Mouse (Mus musculus) inflammation-experienced regulatory T-cells, adult 6 months (primary cell): ENCODE data around the gene Flii. TPM values are rescaled to one million over a fixed set of nuclear protein-coding genes. Genes with fewer than 3 reads are reported as not detected.

Experiments used
- ATAC-seq: one replicate; pipeline ENCODE4 v1.8.0; 2017
- polyA plus RNA-seq, 3 experiments: library from polyadenylated mRNA; unstranded; fragments of 100-300 nt; shearing (Covaris generic); gene quantifications; one replicate each; pipeline ENCODE4 v1.2.1; 2017

Flii gene
- polyA plus RNA-seq, 3 experiments from 2014 or later = 77.5 to 90.2 (median 77.9) TPM

DNA sequence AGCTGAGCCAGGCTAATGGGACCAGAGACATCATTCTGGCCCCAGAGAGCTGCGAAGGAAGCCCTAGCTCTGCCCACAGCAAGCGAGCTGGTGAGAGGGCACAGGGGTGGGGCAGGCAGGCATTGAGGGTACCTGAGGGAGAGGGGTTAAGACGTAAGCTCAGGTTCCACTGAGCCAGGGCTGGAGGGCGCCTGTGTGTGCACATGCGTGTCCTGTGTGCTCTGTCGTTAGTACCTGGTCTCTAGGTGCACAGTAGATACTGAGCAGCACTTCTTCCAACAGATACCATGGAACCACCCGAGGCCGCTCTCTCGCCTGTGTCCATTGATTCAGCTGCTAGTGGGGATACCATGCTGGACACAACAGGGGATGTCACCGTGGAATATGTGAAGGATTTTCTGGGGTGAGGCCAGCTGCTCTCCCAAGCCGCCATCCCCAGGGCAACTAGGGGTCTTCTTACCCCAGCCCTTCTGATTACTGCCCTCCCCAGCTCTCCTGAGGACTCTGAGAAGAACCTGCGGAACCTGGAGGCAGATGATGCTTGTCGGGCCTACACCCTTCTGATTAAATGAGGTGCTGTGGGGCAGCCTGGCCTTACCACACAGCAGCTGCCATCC, 14.3 kb downstream of the Flii start:
- no peak for ATAC-seq

DNA sequence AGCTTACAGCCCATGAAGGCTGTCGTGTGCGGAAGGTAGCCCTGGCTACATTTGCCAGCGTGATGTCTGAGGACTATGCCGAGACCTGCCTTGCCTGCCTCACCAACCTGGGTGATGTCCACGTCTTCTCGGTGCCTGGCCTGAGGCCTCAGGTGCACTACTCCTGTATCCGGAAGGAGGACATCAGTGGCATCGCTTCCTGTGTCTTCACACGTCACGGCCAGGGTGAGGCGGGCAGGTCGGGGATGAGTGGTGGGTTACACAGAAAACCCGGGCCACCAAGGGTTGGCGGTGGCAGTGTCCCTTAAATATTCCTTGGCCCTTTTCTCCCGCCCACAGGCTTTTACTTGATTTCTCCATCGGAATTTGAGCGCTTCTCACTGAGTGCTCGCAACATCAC, 15.0 kb downstream of the Flii start:
- ATAC-seq = no peak

DNA sequence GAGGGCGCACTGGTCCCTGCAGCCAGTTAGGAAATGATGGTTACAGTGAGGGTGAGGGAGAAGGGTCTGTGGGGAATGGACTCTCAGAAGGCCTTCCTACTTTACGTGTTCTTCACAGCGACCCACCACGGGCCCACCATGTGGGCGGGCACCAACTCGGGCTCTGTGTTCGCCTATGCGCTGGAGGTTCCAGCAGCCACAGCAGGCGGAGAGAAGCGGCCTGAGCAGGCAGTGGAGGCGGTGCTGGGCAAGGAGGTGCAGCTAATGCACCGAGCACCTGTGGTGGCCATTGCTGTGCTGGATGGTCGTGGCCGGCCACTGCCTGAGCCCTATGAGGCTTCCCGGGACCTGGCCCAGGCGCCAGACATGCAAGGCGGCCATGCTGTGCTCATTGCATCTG, 15.8 kb downstream of the Flii start:
- no peak for ATAC-seq

DNA sequence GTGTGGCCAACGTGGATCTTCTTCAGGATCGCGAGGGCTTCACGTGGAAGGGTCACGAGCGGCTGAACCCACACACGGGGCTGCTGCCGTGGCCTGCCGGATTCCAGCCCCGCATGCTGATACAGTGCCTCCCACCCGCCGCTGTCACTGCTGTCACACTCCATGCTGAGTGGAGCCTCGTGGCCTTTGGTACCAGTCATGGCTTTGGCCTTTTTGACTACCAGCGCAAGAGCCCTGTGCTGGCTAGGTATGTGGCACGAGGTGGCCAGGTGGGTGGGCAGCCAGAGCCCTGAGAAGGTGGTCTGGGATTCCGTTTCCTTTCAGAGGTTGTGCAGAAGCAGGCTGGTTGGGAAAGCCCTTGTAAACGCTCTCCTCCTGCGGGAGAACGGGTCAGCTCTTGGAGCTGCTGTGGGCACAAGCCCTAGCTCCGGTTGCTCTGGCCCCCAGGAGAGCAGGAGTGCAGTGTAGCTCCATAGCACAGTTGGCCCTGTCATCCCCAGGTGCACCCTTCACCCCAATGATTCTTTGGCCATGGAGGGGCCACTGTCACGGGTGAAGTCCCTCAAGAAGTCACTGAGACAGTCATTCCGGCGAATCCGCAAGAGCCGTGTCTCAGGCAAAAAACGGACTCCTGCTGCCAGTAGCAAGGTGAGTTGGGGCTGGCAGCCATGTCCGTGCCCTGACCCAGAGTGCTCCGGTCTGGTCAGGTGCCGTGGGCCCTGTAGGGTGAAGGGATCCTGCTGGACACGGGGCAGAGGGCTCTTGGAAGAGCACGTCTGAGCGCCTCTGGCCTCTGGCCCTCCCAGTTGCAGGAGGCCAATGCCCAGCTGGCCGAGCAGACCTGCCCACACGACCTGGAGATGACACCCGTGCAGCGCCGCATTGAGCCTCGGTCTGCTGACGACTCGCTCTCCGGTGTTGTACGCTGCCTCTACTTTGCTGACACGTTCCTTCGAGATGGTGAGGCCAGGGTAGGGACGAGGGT, 17.3 kb downstream of the Flii start:
- no peak for ATAC-seq

DNA sequence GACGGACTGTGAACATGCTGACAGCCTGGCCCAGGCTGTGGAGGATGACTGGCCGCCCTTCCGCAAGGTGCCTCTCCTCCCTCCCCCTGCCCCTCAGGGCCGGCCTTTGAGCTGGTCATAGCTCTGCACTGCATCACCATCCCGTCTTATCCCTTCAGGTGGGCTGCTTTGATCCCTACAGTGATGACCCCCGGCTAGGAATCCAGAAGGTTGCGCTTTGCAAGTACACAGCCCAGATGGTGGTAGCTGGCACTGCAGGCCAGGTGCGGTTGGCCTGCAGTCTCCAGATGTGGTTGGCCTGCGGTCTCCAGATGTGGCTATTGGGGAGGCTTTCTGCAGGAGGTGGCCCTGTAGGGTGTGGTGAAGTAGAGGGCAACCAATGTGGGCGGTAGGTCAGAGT, 18.4 kb downstream of the Flii start:
- no peak for ATAC-seq

DNA sequence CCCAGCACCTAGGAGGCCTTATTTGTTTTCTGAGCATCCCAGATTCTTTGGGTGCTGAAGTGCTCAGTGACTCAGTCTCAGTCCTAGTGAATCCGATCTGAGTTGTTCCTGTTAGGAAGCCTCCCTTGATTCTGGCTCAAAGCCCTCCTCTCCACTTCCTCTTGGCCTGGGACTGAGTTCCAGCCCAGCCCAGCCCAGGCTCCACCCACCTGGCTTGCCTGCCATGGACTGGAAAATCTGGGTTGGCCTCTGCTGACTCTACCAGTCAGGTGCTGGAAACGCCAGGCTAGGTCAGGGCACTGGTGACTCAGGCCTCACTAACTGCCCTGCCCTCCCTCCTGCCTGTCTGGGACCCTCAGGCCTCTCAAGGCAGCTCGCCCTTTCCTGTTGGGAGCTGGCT, 19.4 kb downstream of the Flii start:
- no peak for ATAC-seq

DNA sequence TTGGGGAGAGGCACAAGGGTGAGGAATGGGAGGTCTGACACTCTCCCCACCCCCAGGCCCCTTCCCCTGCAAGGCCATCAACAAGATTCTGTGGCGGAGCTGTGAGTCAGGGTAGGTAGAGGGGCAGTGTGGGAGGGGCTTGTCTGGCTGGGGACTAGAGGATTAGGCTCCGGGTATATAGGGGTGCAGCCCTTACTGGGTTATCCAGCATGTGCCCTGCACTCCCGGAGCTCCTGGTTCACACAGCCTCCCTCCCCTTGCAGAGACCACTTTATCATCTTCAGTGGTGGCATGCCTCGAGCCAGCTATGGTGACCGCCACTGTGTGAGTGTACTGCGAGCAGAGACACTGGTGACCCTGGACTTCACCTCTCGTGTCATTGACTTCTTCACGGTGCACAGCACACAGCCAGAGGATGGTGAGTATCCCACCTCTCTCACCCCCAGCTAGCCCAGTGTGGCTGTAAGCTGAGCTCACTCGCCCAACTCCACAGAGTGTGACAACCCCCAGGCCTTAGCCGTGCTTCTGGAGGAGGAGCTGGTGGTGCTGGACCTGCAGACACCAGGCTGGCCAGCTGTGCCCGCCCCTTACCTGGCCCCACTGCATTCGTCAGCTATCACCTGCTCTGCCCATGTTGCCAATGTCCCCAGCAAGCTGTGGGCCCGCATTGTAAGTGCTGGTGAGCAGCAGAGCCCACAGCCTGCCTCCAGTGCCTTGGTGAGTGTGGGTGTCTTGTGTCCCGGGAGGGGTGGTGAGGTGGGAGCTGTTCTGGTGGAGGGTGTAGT, 20.2 kb downstream of the Flii start:
- ATAC-seq = no peak

DNA sequence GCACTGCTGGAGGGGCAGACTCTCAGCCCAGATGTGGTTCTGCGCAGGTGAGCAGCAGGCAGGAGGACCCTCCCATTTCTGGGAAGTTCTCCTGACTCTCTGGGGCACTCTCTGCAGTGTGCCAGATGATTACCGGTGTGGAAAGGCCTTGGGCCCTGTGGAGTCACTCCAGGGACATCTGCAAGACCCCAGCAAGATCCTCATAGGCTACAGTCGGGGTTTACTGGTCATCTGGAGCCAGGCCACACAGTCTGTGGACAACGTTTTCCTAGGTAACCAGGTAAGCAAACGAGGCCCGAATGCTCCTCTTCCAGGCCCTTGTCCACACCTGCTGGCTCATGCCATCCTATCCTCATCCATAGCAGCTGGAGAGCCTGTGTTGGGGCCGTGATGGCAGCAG, 21.0 kb downstream of the Flii start:
- no peak for ATAC-seq

DNA sequence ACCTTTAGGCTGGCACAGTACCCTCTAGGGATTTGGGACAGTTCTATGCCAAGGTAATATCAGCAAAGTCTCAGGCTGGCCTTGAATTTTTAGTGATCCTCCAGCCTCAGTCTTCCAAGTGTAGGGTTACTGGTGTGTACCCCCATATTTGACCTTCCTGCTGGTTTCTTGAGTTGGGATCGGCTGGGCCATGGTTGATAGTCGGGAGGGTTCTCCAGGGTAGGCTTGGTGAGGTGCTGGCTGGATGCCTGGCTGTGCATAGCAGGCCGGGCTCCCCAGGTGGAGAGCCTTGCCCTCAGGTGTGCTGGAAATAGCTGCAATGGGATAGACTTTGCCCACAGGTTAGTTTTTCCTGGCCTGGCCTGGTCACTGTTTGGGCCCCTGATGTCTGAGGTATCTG, 21.8 kb downstream of the Flii start:
- no peak for ATAC-seq

DNA sequence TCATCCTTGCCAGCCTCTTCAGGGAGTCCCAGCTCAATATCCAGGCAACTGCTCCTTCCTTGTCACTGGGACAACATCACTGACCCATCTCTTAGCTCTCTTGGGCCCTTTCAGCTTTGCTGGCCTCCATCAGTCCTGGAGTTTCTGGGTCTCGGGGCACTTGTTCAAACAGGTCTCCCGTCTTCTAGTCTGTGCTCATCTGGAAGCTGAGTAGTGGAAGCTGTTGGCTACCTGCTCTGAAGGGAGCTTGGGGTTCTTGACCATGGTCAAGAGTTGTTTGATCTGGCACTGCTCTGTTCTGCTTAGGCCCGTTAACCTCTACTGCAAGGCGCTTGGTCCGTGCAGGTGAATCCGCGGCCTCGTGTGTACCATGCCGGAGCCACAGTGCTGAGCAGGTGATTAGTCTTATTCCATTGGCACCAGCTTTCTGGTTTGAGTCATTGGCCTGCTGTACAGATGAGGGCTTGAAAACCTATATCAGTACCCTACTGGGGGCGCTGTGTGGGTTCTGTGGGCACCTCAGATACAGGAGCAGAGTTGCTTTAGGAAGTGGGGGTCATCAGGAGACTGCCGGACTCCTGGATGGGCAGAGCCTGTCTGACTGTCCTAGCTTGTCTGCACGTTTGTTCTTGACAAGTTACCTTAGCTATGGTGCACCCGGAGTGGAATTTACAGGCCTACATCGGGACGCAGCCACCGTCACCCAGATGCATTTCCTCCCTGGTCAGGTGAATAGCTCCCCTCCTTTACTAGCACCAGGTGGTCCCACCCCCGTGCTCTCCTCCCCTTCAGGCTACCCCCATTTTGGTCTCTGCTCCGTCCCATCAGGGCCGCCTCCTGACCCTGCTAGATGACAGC, 22.8 kb downstream of the Flii start:
- no peak for ATAC-seq

DNA sequence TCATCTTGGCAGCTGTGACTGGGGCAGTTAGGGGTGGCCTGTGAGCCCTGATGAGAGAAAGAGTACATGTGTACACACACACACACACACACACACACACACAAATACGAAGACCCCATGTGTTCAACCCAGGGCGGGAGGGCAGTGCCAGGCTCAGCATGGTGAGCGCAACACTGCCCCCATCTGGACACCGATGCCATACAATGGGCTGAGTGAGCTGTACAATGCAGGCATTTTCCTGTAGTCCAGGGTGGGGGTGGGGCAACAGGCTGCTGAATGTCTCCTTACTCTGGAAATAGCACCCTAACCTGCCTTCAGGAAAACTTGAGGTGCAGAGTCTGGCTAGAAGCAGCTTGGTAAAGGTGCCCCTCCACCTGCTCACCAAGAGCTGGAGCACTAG, 23.9 kb downstream of the Flii start:
- no peak for ATAC-seq

DNA sequence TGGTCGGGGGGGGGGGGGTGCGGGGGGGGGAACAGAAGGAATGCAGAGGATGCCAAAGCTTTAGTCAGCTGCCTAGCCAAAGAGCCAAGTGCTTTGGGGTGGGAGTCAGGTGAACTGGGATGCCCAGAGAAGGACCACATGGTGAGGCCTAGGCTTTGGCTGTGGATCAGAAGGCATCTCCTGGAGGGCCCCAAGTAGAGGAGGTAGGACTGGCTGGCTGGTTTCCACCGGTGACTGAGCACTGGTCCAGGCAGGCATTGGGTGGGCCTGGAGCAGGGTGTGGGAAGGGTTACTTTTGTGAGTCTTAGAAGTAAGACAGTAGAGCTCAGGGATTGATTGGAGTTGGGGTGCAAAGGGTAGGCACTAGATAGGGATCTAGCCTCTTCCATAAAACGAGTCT, 25.5 kb downstream of the Flii start:
- no peak for ATAC-seq

DNA sequence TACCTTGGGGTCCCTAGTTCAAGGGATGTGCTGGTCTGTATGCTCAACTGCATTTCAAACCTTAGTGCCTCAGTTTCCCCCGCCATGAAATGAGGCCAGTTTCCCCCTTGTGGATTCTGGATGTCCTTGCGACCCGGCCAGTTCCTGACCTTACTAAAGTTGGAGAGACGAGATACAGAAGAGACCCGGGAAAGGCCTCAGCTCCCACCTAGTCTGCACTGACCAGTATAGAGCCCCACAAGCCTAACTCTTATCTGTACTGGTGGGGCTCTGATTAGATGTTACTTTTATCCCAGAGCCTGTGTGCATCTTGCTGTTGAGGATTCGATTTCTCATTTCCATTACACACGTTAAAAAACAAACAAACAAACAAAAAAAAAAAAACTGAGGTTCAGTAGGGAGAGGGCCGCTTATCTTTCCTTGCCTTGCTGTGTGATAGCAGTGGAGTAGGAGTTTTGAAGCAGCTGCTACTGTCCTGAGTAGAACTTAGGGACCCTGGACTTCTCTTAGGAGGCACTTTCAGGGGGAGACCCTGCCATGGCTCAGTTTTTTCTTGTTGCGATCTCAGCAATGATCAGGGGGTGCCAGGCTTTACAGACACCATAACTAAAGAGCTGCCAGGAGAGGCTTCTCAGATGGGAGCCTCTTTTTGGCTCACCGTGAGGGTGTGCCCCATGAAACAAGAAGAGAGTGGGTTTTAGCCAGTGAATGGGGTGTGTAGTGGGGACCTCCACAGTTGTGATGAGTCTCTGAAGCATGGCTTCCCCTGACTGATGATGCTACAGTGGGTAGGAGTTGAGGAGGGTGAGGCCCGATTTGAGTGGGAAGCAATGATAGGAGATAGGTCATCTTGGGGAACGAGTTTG, 26.5 kb downstream of the Flii start:
- ATAC-seq = no peak

DNA sequence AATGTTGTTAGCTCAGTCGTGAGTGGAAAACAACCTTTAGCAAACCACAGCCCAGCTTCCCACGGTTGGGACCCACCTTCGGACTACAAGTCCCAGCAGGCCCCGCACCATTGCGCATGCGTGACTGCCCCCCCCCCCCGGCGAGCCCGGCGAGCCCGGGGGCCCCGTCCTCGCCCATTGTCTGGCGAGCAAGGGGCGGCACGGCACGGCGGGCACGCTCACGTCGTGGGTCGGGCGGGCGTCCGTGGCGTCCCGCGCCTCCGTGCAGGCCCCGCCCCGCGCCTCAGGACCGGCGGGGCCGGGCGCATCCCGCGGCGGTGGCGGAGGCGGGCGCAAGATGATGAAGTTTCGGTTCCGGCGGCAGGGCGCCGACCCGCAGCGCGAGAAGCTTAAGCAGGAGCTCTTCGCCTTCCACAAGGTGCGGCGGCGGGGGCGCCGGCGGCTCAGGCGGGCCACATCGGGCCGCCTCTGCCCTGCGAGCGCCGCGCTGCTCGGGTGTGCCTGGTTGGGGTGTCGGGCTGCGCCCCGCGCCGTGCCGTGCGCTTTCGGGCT, 27.5 kb downstream of the Flii start, which contains the start of gene Llgl1:
Gene Llgl1, plus strand, starts transcription at position 200 of the 552 bp plus-strand sequence.
- ATAC-seq = peak; percentile 77

DNA sequence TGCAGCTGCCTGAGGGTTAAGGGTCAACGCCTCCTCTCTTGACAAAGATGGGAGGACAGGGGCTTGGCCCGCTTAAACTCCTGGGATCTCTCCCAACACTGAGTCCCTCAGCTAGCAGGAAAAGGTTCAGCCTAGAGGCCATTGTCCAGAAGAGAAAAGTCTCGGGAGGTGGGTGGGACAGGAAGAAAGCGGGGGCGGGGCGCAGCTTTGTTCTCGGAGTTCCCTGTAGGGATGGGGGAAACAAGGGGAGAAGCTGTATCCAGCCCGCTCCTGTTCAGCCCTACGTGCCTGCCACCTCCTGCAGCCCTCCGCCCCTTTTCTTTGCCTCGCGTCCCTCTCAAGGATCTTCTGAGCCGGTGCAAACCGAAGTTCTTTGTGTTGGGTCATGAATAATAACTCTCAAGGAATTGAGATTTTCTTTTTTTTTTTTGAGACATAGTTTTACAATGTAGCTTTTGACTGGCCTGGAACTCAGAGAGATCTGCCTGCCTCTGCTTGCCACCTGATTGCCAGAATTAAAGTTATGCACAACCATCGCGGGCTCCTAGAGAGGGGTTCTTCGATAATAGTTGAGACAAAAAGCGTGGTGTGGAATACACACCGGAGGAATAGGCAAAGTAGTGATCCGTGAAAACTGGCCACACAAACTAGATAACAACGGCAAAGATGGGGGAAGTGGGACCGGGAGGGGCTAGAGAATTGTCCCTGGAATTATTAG, 28.1 kb downstream of the Flii start:
- peak; percentile 19 for ATAC-seq

DNA sequence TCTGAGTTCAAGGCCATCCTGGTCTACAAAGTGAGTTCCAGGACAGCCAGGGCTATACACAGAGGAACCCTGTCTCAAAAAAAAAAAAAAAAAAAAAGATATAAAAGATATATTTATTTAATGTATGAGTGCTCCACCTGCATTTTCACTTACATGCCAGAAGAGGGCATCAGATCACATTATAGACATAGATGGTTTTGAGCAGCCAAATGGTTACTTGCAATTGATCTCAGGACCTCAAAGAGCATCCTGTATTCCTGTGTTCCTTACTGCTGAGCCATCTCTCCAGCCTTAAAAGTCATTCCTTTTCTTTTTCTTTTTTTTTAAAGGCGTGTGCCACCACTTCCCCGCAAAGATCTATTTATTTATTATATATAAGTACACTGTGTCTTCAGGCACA, 29.5 kb downstream of the Flii start:
- ATAC-seq = peak; percentile 42

DNA sequence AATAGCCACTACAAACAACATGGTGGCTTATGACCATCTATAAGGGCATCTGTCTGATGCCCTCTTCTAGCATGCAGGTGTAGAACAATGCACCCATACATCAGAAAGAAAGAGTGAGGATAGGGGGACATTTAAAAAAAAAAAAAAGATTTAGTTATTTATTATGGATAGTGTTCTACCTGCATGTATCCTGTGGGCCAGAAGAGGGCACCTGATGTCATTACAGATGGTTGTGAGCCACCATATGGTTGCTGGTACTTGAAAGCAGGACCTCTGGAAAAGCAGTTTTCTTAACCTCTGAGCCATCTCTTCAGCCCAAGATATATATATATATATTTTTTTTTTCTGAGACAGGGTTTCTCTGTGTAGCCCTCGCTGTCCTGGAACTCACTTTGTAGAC, 30.9 kb downstream of the Flii start:
- no peak for ATAC-seq
